Mouse (Mus musculus): Measurements from ENCODE around the gene Lrp8. TPM values are rescaled to one million over a fixed set of nuclear protein-coding genes. Genes with fewer than 3 reads are reported as not detected.

Gene Lrp8
- 0.41 and 0.82 TPM in 2 replicates for polyA plus RNA-seq (2015; fragmentation: Nextera tagmentation; extraction: Ambion mirVana)

- under 1% methylated on average over 35 of the region's 44 CpGs for WGBS
- Histone ChIP-seq H3K9me3 (replicated peaks; ENCODE audit: low read length) (no peaks in the 10 kb centered on the region), H3K4me1 (replicated peaks; ENCODE audit: insufficient read depth, low read length) (peaks cover 20% of the 10 kb centered on the region), H3K4me2 (ENCODE audit: low read length) (peak within 1 kb of the TSS; percentile 99), H3K27me3 (ENCODE audit: insufficient read depth, low read length) (no peaks in the 10 kb centered on the region), H3K4me3 (replicated peaks; ENCODE audit: low read depth, low read length) (peak within 1 kb of the TSS; percentile 56), H3K27ac (no peak within 1 kb of the TSS), H3K36me3 (ENCODE audit: insufficient read depth, low read length) (no peaks in the 10 kb centered on the region), H3K9ac (ENCODE audit: low read depth, low read length) (peak within 1 kb of the TSS; percentile 58)
- no peak for TF ChIP-seq CTCF (IDR thresholded peaks at IDR 0.05; ENCODE audit: low read depth)
- ATAC-seq (replicated peaks; ENCODE audit: low FRiP score, low read depth) (no peak; the same call in 1 of the 2 replicates), DNase-seq (ENCODE audit: low spot score) (no peak)
These were observed at the start of gene Lrp8 for GRCm38 (mm10) chr4:107802185-107802449. TSS of gene Lrp8 (plus strand) at chr4:107802261.

- TF ChIP-seq CTCF (IDR thresholded peaks at IDR 0.05; ENCODE audit: low read depth) = no peak
- ATAC-seq (replicated peaks; ENCODE audit: low FRiP score, low read depth) = no peak
- DNase-seq (ENCODE audit: low spot score) = peak; percentile 20
These were observed 45.8 kb upstream of the Lrp8 start for GRCm38 (mm10) chr4:107756222-107756621.

GRCm38 (mm10) chr4:107757487-107758470, 44.3 kb upstream of the Lrp8 start:
- H3K4me3 ChIP-seq (replicated peaks; ENCODE audit: low read depth, low read length) = no peak overlapping the region
- no peaks in the 10 kb centered on the region for H3K9me3 ChIP-seq (replicated peaks; ENCODE audit: low read length)
- 75% methylated on average over 15 of the region's 15 CpGs for WGBS
- no peak for TF ChIP-seq CTCF (IDR thresholded peaks at IDR 0.05; ENCODE audit: low read depth)
- no peak overlapping the region for H3K9ac ChIP-seq (ENCODE audit: low read depth, low read length)
- no peak for ATAC-seq (replicated peaks; ENCODE audit: low FRiP score, low read depth)
- no peak overlapping the region for H3K4me2 ChIP-seq (ENCODE audit: low read length)
- H3K36me3 ChIP-seq (ENCODE audit: insufficient read depth, low read length) = no peaks in the 10 kb centered on the region
- no peak overlapping the region for H3K27ac ChIP-seq
- H3K4me1 ChIP-seq (replicated peaks; ENCODE audit: insufficient read depth, low read length) = no peaks in the 10 kb centered on the region
- no peaks in the 10 kb centered on the region; the same call in 1 of the 2 replicates for H3K27me3 ChIP-seq (ENCODE audit: insufficient read depth, low read length)
- no peak for DNase-seq (ENCODE audit: low spot score)

More at GRCm38 (mm10) chr4:107756222-107756621, 45.8 kb upstream of the Lrp8 start:
- H3K9ac ChIP-seq (ENCODE audit: low read depth, low read length) = no peak overlapping the region
- H3K4me2 ChIP-seq (ENCODE audit: low read length) = no peak overlapping the region
- WGBS = 20% methylated on average over 10 of the region's 10 CpGs
- no peaks in the 10 kb centered on the region for H3K4me1 ChIP-seq (replicated peaks; ENCODE audit: insufficient read depth, low read length)
- H3K9me3 ChIP-seq (replicated peaks; ENCODE audit: low read length) = no peaks in the 10 kb centered on the region
- H3K27ac ChIP-seq = no peak overlapping the region
- H3K36me3 ChIP-seq (ENCODE audit: insufficient read depth, low read length) = no peaks in the 10 kb centered on the region
- H3K4me3 ChIP-seq (replicated peaks; ENCODE audit: low read depth, low read length) = no peak overlapping the region
- no peaks in the 10 kb centered on the region; the same call in 1 of the 2 replicates for H3K27me3 ChIP-seq (ENCODE audit: insufficient read depth, low read length)

GRCm38 (mm10) chr4:107758938-107759337, 43.1 kb upstream of the Lrp8 start:
- DNase-seq (ENCODE audit: low spot score) (no peak), ATAC-seq (replicated peaks; ENCODE audit: low FRiP score, low read depth) (no peak)
- 91% methylated on average over 9 of the region's 9 CpGs for WGBS
- H3K4me2 ChIP-seq (ENCODE audit: low read length) = no peak overlapping the region
- H3K27me3 ChIP-seq (ENCODE audit: insufficient read depth, low read length) = no peaks in the 10 kb centered on the region; the same call in 1 of the 2 replicates
- H3K27ac ChIP-seq = no peak overlapping the region
- H3K9me3 ChIP-seq (replicated peaks; ENCODE audit: low read length) = no peaks in the 10 kb centered on the region
- no peaks in the 10 kb centered on the region for H3K4me1 ChIP-seq (replicated peaks; ENCODE audit: insufficient read depth, low read length)
- H3K9ac ChIP-seq (ENCODE audit: low read depth, low read length) = no peak overlapping the region
- H3K4me3 ChIP-seq (replicated peaks; ENCODE audit: low read depth, low read length) = no peak overlapping the region
- H3K36me3 ChIP-seq (ENCODE audit: insufficient read depth, low read length) = no peaks in the 10 kb centered on the region
- no peak for TF ChIP-seq CTCF (IDR thresholded peaks at IDR 0.05; ENCODE audit: low read depth)

GRCm38 (mm10) chr4:107763001-107763400, 39.1 kb upstream of the Lrp8 start:
- Histone ChIP-seq H3K4me2 (ENCODE audit: low read length) (no peak overlapping the region), H3K4me1 (replicated peaks; ENCODE audit: insufficient read depth, low read length) (no peaks in the 10 kb centered on the region), H3K27me3 (ENCODE audit: insufficient read depth, low read length) (no peaks in the 10 kb centered on the region), H3K4me3 (replicated peaks; ENCODE audit: low read depth, low read length) (no peak overlapping the region), H3K9me3 (replicated peaks; ENCODE audit: low read length) (no peaks in the 10 kb centered on the region), H3K36me3 (ENCODE audit: insufficient read depth, low read length) (no peaks in the 10 kb centered on the region), H3K27ac (no peak overlapping the region), H3K9ac (ENCODE audit: low read depth, low read length) (no peak overlapping the region)
- no peak for ATAC-seq (replicated peaks; ENCODE audit: low FRiP score, low read depth)
- no peak for TF ChIP-seq CTCF (IDR thresholded peaks at IDR 0.05; ENCODE audit: low read depth)
- DNase-seq (ENCODE audit: low spot score) = no peak
- 74% methylated on average over 3 of the region's 3 CpGs for WGBS

GRCm38 (mm10) chr4:107763598-107763997, 38.5 kb upstream of the Lrp8 start:
- TF ChIP-seq CTCF (IDR thresholded peaks at IDR 0.05; ENCODE audit: low read depth) = no peak
- no peak overlapping the region for H3K4me2 ChIP-seq (ENCODE audit: low read length)
- ATAC-seq (replicated peaks; ENCODE audit: low FRiP score, low read depth) = no peak

More at GRCm38 (mm10) chr4:107763598-107763997, 38.5 kb upstream of the Lrp8 start:
- Histone ChIP-seq H3K9ac (ENCODE audit: low read depth, low read length) (no peak overlapping the region), H3K9me3 (replicated peaks; ENCODE audit: low read length) (no peaks in the 10 kb centered on the region), H3K27me3 (ENCODE audit: insufficient read depth, low read length) (no peaks in the 10 kb centered on the region), H3K4me3 (replicated peaks; ENCODE audit: low read depth, low read length) (no peak overlapping the region), H3K27ac (no peak overlapping the region), H3K4me1 (replicated peaks; ENCODE audit: insufficient read depth, low read length) (no peaks in the 10 kb centered on the region), H3K36me3 (ENCODE audit: insufficient read depth, low read length) (no peaks in the 10 kb centered on the region)
- 93% methylated on average over 2 of the region's 2 CpGs for WGBS
- DNase-seq (ENCODE audit: low spot score) = no peak
